Mouse (Mus musculus) urinary bladder, postnatal 14 days (tissue): ENCODE results near the gene Kdm4c.
"Not testable (repeated sequence)": the region's sequence is repeated elsewhere in the genome, so short reads cannot be mapped to it uniquely, and the experiment has no call there.

Experiments
- DNase-seq: peaks from one replicate; pipeline ENCODE4 v3.0.0; 2021; ENCODE audit warnings: low spot score

The Kdm4c gene

GRCm38 (mm10) chr4:74311135-74311534 lies 68.8 kb downstream of the Kdm4c start:
- no peak for DNase-seq

GRCm38 (mm10) chr4:74312858-74313257 lies 70.6 kb downstream of the Kdm4c start:
- DNase-seq, result no peak

- no peak for DNase-seq
These were observed 73.1 kb downstream of the Kdm4c start for GRCm38 (mm10) chr4:74315388-74315787.

GRCm38 (mm10) chr4:74319313-74319712 lies 77.0 kb downstream of the Kdm4c start:
- DNase-seq, result no peak

- DNase-seq, result no peak
These were observed 115.2 kb downstream of the Kdm4c start for GRCm38 (mm10) chr4:74357479-74357878.

- DNase-seq, result no peak
These were observed 118.0 kb downstream of the Kdm4c start for GRCm38 (mm10) chr4:74360274-74360673.

- DNase-seq, result no peak
These were observed 144.3 kb downstream of the Kdm4c start for GRCm38 (mm10) chr4:74386583-74386982.

GRCm38 (mm10) chr4:74393162-74393561 lies 150.9 kb downstream of the Kdm4c start:
- DNase-seq, result no peak

- DNase-seq, result no peak
These were observed 154.3 kb downstream of the Kdm4c start for GRCm38 (mm10) chr4:74396562-74396961.

GRCm38 (mm10) chr4:74401617-74402313 lies 159.5 kb downstream of the Kdm4c start:
- not testable (repeated sequence) for DNase-seq

- DNase-seq, result no peak
These were observed 166.4 kb downstream of the Kdm4c start for GRCm38 (mm10) chr4:74408731-74409130.

GRCm38 (mm10) chr4:74419794-74420193 lies 177.5 kb downstream of the Kdm4c start:
- no peak for DNase-seq
